ENCODE assay signal across 39 mouse cellular contexts in the genomic region with DNA sequence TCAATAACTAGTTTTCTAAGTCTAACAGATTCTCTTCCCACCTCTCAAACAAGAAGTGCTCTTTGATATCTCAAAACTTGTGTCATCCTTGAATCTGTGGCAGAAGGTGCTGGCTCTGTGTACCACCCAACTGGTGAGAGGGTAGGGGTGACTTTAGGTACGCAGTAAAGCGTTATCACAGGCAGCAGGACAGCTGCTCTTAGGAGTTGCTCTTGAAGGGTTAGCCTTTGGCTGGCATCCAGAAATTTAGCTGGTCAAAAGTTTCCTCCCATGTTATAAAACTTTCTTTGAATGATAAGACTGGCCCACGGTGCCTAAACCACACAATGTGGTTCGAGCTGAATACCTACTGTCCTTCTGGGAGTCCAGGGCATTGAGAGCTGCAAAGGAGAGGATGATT. TPM values are rescaled to one million over a fixed set of nuclear protein-coding genes. Genes with fewer than 3 reads are reported as not detected.
A peak's percentile ranks its signal among the peaks of the same experiment; 100 is the strongest.
DNase-seq lines count a peak whose midpoint lies in the region; ATAC-seq and TF ChIP-seq lines count a peak whose summit lies in the region.
"Had no signal": no experiment of that assay in that cellular context is flagged by ENCODE, and none has a peak within 500 bp of the region (broad histone marks: within the 10 kb centered on the region; RNA-seq: fewer than 3 reads in every experiment).

No protein-coding gene starts in this region.

- no peak for TF ChIP-seq CTCF in lung, embryonic 14.5 days (IDR thresholded peaks at IDR 0.05; ENCODE audit: low read depth)
- no peak for TF ChIP-seq CTCF in bone marrow, adult 2 months (IDR thresholded peaks at IDR 0.05; ENCODE audit: control insufficient read depth, insufficient read depth, low read length)

- no peak overlapping the region for H3K9ac ChIP-seq in lung, embryonic 14.5 days
- H3K9ac ChIP-seq: heart, embryonic 12.5 days; hindbrain, embryonic 13.5 days; liver, embryonic 13.5 days; midbrain, embryonic 13.5 days had no signal

- no peak for TF ChIP-seq POLR2A in bone marrow, adult 2 months (IDR thresholded peaks at IDR 0.05; ENCODE audit: borderline replicate concordance, control insufficient read depth, low read depth, low read length)

- H3K27me3 ChIP-seq in lung, embryonic 14.5 days (ENCODE audit: insufficient read depth, low read length), result no peaks in the 10 kb centered on the region
- H3K27me3 ChIP-seq: heart, embryonic 12.5 days; hindbrain, embryonic 13.5 days; liver, embryonic 13.5 days; megakaryocyte, embryonic 14.5 days had no signal

- peak; percentile 38 for DNase-seq in lung, embryonic 14.5 days
- no peak for DNase-seq in lung, postnatal 10 days
- DNase-seq in spleen, postnatal 4 days (ENCODE audit: low spot score in 2 of 2), result peak; percentile 64
- no peak for DNase-seq in urinary bladder, postnatal 14 days (ENCODE audit: low spot score)
- no peak for DNase-seq in urinary bladder, adult 18-20 months (ENCODE audit: low spot score in 2 of 2)
- DNase-seq: adrenal gland, postnatal 25 days; cerebellum, adult 2 months; cerebellum, postnatal 14 days; heart, adult 2 months; heart, postnatal 4 days; kidney, adult 8-10 months; kidney, postnatal 4 days; layer of hippocampus, postnatal 36 days; left cerebral cortex, postnatal 4 days; liver, embryonic 13.5 days; lung, adult 2 months; right cerebral cortex, postnatal 25 days; thymus, adult 18-20 months; thymus, postnatal 4 days had no signal

- 0 out of 2 replicates have a peak, but pooled peaks cover 4% of the 10 kb centered on the region for H3K4me1 ChIP-seq in lung, embryonic 14.5 days (ENCODE audit: insufficient read depth)
- no peaks in the 10 kb centered on the region; the same call in 1 of the 2 replicates for H3K4me1 ChIP-seq in bone marrow, adult 2 months (ENCODE audit: control insufficient read depth, insufficient read depth, low read length)

- H3K27ac ChIP-seq in lung, embryonic 14.5 days (ENCODE audit: low read depth), result no peak overlapping the region
- peak overlapping the region; percentile 67; the same call in 1 of the 2 replicates for H3K27ac ChIP-seq in bone marrow, adult 2 months (ENCODE audit: control insufficient read depth, insufficient read depth, low read depth, low read length, poor library complexity)
- H3K27ac ChIP-seq: heart, adult 2 months; hindbrain, embryonic 13.5 days; kidney, postnatal 0 days; liver, embryonic 13.5 days; midbrain, embryonic 13.5 days had no signal

- no peak overlapping the region for H3K4me2 ChIP-seq in lung, embryonic 14.5 days
- H3K4me2 ChIP-seq: heart, embryonic 12.5 days; hindbrain, embryonic 13.5 days; liver, embryonic 13.5 days; midbrain, embryonic 13.5 days had no signal

- no peak overlapping the region for H3K4me3 ChIP-seq in lung, embryonic 14.5 days (ENCODE audit: low read depth, low read length)
- H3K4me3 ChIP-seq in bone marrow, adult 2 months (replicated peaks; ENCODE audit: control insufficient read depth, low read depth, low read length), result no peak overlapping the region
- H3K4me3 ChIP-seq: heart, adult 2 months; heart, embryonic 12.5 days; hindbrain, embryonic 13.5 days; liver, embryonic 13.5 days; megakaryocyte, embryonic 14.5 days; midbrain, embryonic 13.5 days had no signal

- no peaks in the 10 kb centered on the region for H3K9me3 ChIP-seq in lung, embryonic 14.5 days (ENCODE audit: low read depth, low read length)
- H3K9me3 ChIP-seq: heart, embryonic 12.5 days; hindbrain, embryonic 13.5 days; liver, embryonic 13.5 days; megakaryocyte, embryonic 14.5 days; midbrain, embryonic 13.5 days had no signal

- 31% methylated on average over 4 of the region's 4 CpGs for WGBS in lung, embryonic 14.5 days
- WGBS in bone marrow, adult 2 months, result 40% methylated on average over 4 of the region's 4 CpGs

- no peak for ATAC-seq in lung, embryonic 14.5 days (ENCODE audit: insufficient read depth)
- ATAC-seq in megakaryocyte-erythroid progenitor cell, adult 5-6 weeks (replicated peaks; ENCODE audit: low FRiP score, low TSS enrichment, poor library complexity, severe bottlenecking), result peak; percentile 76
- ATAC-seq in megakaryocyte, adult 5-6 weeks (ENCODE audit: poor library complexity, severe bottlenecking), result no peak
- ATAC-seq: CD4-positive, CD25-positive, alpha-beta regulatory T cell, adult 4 months; forebrain, embryonic 14.5 days; intestine, embryonic 16.5 days; midbrain, embryonic 13.5 days had no signal

- no peaks in the 10 kb centered on the region for H3K36me3 ChIP-seq in lung, embryonic 14.5 days (ENCODE audit: insufficient read depth)
- H3K36me3 ChIP-seq: heart, embryonic 12.5 days; hindbrain, embryonic 13.5 days; liver, embryonic 13.5 days; midbrain, embryonic 13.5 days had no signal

RNA-seq across cellular contexts. Expression of a gene that starts 4.5 kb away (rescaled TPM):
- 108 and 113 TPM in 2 replicates for polyA plus RNA-seq in lung, embryonic 14.5 days (2014; fragmentation: Nextera tagmentation; extraction: Ambion mirVana)
- polyA plus RNA-seq in bone marrow, adult 2 months (2011; ENCODE audit: insufficient read depth, insufficient read length, low replicate concordance, missing spikeins), result 13.8 and 18.6 TPM in 2 replicates
- total RNA-seq in megakaryocyte-erythroid progenitor cell, adult 5-6 weeks (2014; fragmentation: Nextera tagmentation), result 48.0 and 50.3 TPM in 2 replicates
- total RNA-seq in megakaryocyte-erythroid progenitor cell, adult 5-6 weeks (2017), result 50.1 and 99.0 TPM in 2 replicates
- total RNA-seq in megakaryocyte, adult 5-6 weeks (2015), result 93.4 and 97.0 TPM in 2 replicates
- 115 and 117 TPM in 2 replicates for total RNA-seq in megakaryocyte, adult 5-6 weeks (2017)

RNA-seq across cellular contexts. Expression of a gene that starts 18.5 kb away (rescaled TPM):
- not detected in 2 replicates for polyA plus RNA-seq in lung, embryonic 14.5 days (2014; fragmentation: Nextera tagmentation; extraction: Ambion mirVana)
- polyA plus RNA-seq in bone marrow, adult 2 months (2011; ENCODE audit: insufficient read depth, insufficient read length, low replicate concordance, missing spikeins), result 1.0 TPM in 1 of 2 replicates, not detected in the other
- total RNA-seq in megakaryocyte-erythroid progenitor cell, adult 5-6 weeks (2014; fragmentation: Nextera tagmentation), result not detected in 2 replicates
- not detected in 2 replicates for total RNA-seq in megakaryocyte-erythroid progenitor cell, adult 5-6 weeks (2017)
- total RNA-seq in megakaryocyte, adult 5-6 weeks (2015), result not detected in 2 replicates
- not detected in 2 replicates for total RNA-seq in megakaryocyte, adult 5-6 weeks (2017)
- total RNA-seq: adrenal gland, postnatal 25 days; gastrocnemius, adult 8-10 months; gastrocnemius, postnatal 4 days; heart, adult 2 months; heart, postnatal 4 days; layer of hippocampus, postnatal 36 days; left cerebral cortex, postnatal 4 days; neutrophil, adult 5-6 weeks had no signal
- polyA plus RNA-seq: CD4-positive, CD25-positive, alpha-beta regulatory T cell, adult 4 months; cerebellum, adult 2 months; cortical plate, adult 2 months; embryonic facial prominence, embryonic 14.5 days; forebrain, embryonic 14.5 days; heart, embryonic 12.5 days; heart, postnatal 0 days; hindbrain, embryonic 13.5 days; intestine, embryonic 16.5 days; kidney, postnatal 0 days; limb, embryonic 14.5 days; liver, embryonic 13.5 days; lung, adult 2 months; midbrain, embryonic 13.5 days; neural tube, embryonic 11.5 days; stomach, embryonic 16.5 days had no signal

Comparison
In these comparisons a context has a peak if more than half of its experiments do, and no peak if none do; other contexts are left out.
1. DNase-seq: peak in lung, embryonic 14.5 days (single experiment) and spleen, postnatal 4 days (2 of 2); none in lung, postnatal 10 days (single experiment), urinary bladder, postnatal 14 days (single experiment) and urinary bladder, adult 18-20 months (0 of 2).